Mouse (Mus musculus): Measurements from ENCODE around the gene Zfp628. TPM values are rescaled to one million over a fixed set of nuclear protein-coding genes. Genes with fewer than 3 reads are reported as not detected.

The Zfp628 gene
- polyA plus RNA-seq, 1 experiment from 2014 or later = 4.3 TPM

DNA sequence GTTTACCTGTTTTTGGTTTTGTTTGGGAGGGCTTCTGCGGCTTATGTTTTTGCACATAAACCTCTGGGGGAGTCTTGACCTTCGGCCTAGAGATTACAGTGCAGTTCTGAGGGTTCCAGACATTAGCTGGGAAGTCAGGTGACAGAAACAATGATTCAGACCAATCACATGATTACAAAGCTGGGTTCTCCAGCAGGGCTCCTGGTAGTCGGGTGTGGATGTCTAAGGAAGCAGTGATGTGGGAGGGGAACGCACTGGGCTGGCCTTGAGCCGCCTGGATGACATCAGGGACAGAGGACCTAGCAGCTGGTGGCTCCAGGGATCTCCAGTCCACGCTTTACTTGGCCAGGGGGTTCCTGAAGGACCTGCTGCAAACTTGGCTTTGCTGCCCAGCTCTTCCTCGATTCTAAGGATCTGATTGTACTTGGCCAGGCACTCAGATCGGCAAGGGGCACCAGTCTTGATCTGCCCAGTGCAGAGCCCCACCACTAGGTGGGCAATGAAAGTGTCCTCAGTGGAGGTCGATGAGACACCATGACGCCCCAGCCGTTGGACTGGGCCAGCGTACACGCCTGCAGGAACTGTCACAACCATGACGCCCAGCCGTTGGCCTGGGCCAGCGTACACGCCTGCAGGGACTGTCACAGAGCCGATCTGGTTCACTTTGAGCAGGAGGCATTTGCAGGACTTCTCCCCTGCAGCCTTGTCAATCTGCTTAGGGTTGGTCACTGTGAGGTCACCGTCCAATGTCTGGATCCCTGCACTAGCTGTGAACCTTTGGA, 35.7 kb downstream of the Zfp628 start:
- no peak for ATAC-seq
- WGBS = 88% methylated on average over 19 of the region's 19 CpGs
- H3K4me2 ChIP-seq = no peak overlapping the region
- no peaks in the 10 kb centered on the region for H3K9me3 ChIP-seq (replicated peaks)
- H3K9ac ChIP-seq = no peak overlapping the region
- H3K36me3 ChIP-seq (ENCODE audit: poor library complexity, severe bottlenecking) = no peaks in the 10 kb centered on the region
- H3K4me1 ChIP-seq = 0 out of 2 replicates have a peak, but pooled peaks cover 2% of the 10 kb centered on the region
- H3K27ac ChIP-seq = no peak overlapping the region
- no peaks in the 10 kb centered on the region for H3K27me3 ChIP-seq
- H3K4me3 ChIP-seq = no peak overlapping the region

DNA sequence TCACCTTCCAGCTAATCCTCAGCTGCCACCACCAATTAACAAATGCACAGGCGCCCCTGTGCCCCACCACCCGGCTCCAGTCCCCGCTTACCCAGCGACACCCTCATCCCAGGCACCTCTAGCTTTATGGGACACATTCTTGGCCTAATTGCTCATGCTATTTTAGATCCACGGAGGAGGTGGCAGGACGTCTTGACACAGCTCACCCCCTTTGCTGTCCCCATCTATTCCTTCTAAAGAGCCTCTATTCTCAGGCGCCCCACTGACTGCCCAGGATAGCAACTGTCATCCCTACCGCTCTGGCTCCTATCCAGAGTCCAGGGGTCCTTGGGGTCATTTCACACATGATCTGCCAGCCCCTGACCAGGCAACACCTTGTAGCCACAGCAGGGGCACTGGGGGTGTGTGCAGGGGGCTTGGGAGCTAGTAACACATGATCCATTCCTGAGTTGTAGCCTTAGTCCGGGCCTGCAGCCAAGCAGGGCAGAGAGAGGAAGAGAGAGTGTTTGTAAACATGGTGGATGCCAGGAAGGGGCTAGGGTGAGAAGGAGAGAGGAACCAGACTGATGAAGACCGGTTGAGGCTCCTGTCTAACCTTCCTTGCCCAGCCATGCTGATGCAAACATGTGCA, 38.9 kb downstream of the Zfp628 start:
- Histone ChIP-seq H3K9ac (no peak overlapping the region; the same call in 1 of the 2 replicates), H3K27me3 (no peaks in the 10 kb centered on the region), H3K4me2 (no peak overlapping the region), H3K4me1 (0 out of 2 replicates have a peak, but pooled peaks cover 2% of the 10 kb centered on the region), H3K36me3 (ENCODE audit: poor library complexity, severe bottlenecking) (no peaks in the 10 kb centered on the region), H3K4me3 (no peak overlapping the region), H3K27ac (no peak overlapping the region), H3K9me3 (replicated peaks) (no peaks in the 10 kb centered on the region)
- 28% methylated on average over 10 of the region's 10 CpGs for WGBS
- ATAC-seq = no peak

DNA sequence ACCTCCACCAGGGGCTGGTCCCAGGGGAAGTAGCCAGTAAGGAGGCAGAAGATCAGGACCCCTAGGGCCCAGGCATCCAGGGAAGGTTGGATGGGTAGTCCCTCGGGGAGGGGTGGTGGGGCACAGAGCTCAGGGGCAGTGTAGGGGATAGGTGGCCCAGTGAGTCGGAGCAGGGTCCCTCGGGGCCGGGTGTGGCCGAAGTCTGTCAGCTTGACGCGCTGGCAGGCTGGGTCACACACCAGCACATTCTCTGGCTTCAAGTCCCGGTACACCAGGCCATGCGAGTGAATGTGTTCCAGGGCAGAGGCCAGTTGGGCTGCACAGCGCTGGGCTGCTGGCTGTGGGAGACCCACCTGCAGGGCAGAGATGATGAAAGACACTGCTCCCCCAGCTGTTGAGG, 42.3 kb downstream of the Zfp628 start:
- Histone ChIP-seq H3K9ac (no peak overlapping the region), H3K36me3 (ENCODE audit: poor library complexity, severe bottlenecking) (no peaks in the 10 kb centered on the region), H3K4me3 (no peak overlapping the region), H3K4me1 (0 out of 2 replicates have a peak, but pooled peaks cover 2% of the 10 kb centered on the region), H3K4me2 (no peak overlapping the region), H3K9me3 (replicated peaks) (no peaks in the 10 kb centered on the region), H3K27me3 (no peaks in the 10 kb centered on the region), H3K27ac (no peak overlapping the region)
- 81% methylated on average over 10 of the region's 10 CpGs for WGBS
- ATAC-seq = no peak

DNA sequence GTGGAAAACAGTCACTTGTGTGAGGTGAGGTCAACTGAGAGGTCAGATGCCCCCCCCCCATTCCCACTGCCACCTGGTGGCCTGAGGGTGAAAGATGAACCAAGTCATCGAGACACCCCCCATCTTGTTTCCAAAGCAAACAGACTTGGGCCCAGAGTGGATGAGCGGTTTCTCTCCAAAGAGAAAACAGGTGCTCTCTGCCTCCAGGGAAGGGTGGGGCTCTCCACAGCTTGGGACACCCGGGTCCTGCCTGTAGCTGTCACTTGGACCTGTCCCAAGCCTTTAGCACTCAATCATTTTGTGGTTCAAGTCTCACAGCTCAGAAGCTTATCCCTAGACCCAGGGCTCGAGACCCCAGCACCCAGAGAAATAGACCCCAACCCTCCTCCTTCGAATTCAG, 48.5 kb downstream of the Zfp628 start:
- Histone ChIP-seq H3K27ac (no peak overlapping the region), H3K9me3 (replicated peaks) (no peaks in the 10 kb centered on the region), H3K36me3 (ENCODE audit: poor library complexity, severe bottlenecking) (no peaks in the 10 kb centered on the region), H3K9ac (no peak overlapping the region), H3K27me3 (no peaks in the 10 kb centered on the region), H3K4me3 (no peak overlapping the region), H3K4me1 (no peaks in the 10 kb centered on the region), H3K4me2 (no peak overlapping the region)
- 79% methylated on average over 5 of the region's 5 CpGs for WGBS
- ATAC-seq = no peak

DNA sequence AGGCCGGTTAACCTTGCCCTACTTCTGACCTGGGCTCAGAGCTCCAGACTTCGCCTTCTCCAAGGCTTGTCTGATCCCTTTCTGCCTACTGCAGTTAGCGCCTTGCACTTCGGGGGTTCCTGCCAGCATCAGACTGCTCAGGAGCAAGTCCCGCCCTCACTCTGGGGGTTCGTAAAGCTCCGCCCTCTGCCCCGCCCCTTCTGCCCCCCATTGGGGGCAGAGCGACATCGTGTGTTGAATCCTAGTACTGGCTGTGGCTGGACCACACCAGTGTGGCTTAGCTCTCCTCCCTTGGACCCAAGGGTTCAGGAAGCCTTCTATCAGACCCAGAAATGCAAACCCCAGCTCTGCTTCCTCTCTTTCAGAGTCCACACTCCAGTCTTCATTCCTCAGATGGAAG, 49.3 kb downstream of the Zfp628 start, which contains the start of gene Sbk2:
Gene Sbk2 (minus strand): TSS at position 135 of the 400 bp plus-strand sequence.
- no peak within 1 kb of the TSS for H3K4me3 ChIP-seq
- H3K4me1 ChIP-seq = no peaks in the 10 kb centered on the region
- no peak within 1 kb of the TSS for H3K9ac ChIP-seq
- H3K4me2 ChIP-seq = no peak within 1 kb of the TSS
- H3K9me3 ChIP-seq (replicated peaks) = no peaks in the 10 kb centered on the region
- H3K27me3 ChIP-seq = no peaks in the 10 kb centered on the region
- 10% methylated on average over 10 of the region's 10 CpGs for WGBS
- no peak within 1 kb of the TSS for H3K27ac ChIP-seq
- ATAC-seq = peak; percentile 55
- no peaks in the 10 kb centered on the region for H3K36me3 ChIP-seq (ENCODE audit: poor library complexity, severe bottlenecking)

DNA sequence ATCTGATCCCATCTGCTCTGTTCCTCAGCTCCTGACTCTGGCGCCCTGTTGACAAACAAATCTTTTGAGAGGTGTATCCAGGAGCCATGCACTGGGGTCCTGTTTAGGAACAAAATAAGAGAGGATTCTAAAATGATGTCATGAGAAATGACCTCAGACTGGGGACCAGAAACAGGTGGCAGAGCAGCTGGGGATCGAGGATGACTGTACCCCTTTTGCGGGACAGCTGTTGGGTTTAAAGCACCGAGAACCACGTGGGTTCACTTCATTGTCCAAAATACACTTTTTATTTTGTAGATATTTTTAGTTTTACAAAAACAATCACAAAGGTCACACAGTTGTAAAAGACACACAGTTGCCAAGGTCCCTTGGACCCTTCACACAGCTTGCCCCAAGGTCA, 50.0 kb downstream of the Zfp628 start:
- no peak overlapping the region for H3K4me3 ChIP-seq
- H3K9me3 ChIP-seq (replicated peaks) = no peaks in the 10 kb centered on the region
- WGBS = 86% methylated on average over 5 of the region's 5 CpGs
- H3K36me3 ChIP-seq (ENCODE audit: poor library complexity, severe bottlenecking) = no peaks in the 10 kb centered on the region
- no peaks in the 10 kb centered on the region for H3K4me1 ChIP-seq
- no peak overlapping the region for H3K9ac ChIP-seq
- H3K4me2 ChIP-seq = no peak overlapping the region
- no peak for ATAC-seq
- H3K27me3 ChIP-seq = no peaks in the 10 kb centered on the region
- H3K27ac ChIP-seq = no peak overlapping the region

DNA sequence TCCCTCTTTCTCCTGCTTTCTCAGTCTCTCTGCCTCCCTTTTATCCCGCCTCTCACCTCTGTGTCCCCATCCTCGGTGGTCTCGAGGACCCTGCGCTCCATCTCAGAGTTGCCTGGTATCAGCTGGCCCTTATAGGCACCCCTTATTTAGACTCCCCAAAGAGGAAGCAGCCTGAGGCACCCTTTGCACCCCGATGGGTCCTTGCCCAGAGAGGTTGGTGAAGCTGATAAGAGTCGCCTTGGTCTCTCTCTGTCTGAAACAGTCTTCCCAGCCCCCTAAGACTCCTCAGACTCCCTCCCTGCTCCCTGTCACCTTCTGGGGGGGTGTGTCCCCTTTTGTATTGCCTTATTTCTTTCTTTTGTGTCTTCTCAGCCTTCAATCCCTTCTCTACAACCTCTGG, 56.1 kb downstream of the Zfp628 start, which contains the start of gene Sbk3:
Gene Sbk3 (minus strand): TSS at position 101 of the 400 bp plus-strand sequence.
- no peak within 1 kb of the TSS for H3K4me2 ChIP-seq
- no peaks in the 10 kb centered on the region for H3K36me3 ChIP-seq (ENCODE audit: poor library complexity, severe bottlenecking)
- H3K27ac ChIP-seq = no peak within 1 kb of the TSS
- WGBS = 27% methylated on average over 6 of the region's 6 CpGs
- H3K9me3 ChIP-seq (replicated peaks) = no peaks in the 10 kb centered on the region
- no peak for ATAC-seq
- no peaks in the 10 kb centered on the region for H3K4me1 ChIP-seq
- no peak within 1 kb of the TSS for H3K4me3 ChIP-seq
- H3K9ac ChIP-seq = no peak within 1 kb of the TSS
- H3K27me3 ChIP-seq = no peaks in the 10 kb centered on the region

Other genes with a start within 250 kb of the Zfp628 start
- 117 and 125 TPM in 2 replicates for gene Hspbp1, start 230.1 kb upstream of the Zfp628 start, polyA plus RNA-seq (2015; fragmentation: Nextera tagmentation; extraction: Ambion mirVana)
- 6.1 and 6.5 TPM in 2 replicates for gene Brsk1, start 224.6 kb upstream of the Zfp628 start, polyA plus RNA-seq (2015; fragmentation: Nextera tagmentation; extraction: Ambion mirVana)
- gene Tmem150b, start 190.0 kb upstream of the Zfp628 start, polyA plus RNA-seq (2015; fragmentation: Nextera tagmentation; extraction: Ambion mirVana) = 0.27 and 0.29 TPM in 2 replicates
- gene Kmt5c, start 175.1 kb upstream of the Zfp628 start, polyA plus RNA-seq (2015; fragmentation: Nextera tagmentation; extraction: Ambion mirVana) = 75.3 and 84.3 TPM in 2 replicates
- gene Cox6b2, start 162.1 kb upstream of the Zfp628 start, polyA plus RNA-seq (2015; fragmentation: Nextera tagmentation; extraction: Ambion mirVana) = 17.8 and 22.1 TPM in 2 replicates
- gene Fam71e2, start 143.9 kb upstream of the Zfp628 start, polyA plus RNA-seq (2015; fragmentation: Nextera tagmentation; extraction: Ambion mirVana) = not detected in 2 replicates
- gene Il11, start 132.4 kb upstream of the Zfp628 start, polyA plus RNA-seq (2015; fragmentation: Nextera tagmentation; extraction: Ambion mirVana) = 0.17 and 0.40 TPM in 2 replicates
- not detected in 2 replicates for gene Tmem190, start 132.3 kb upstream of the Zfp628 start, polyA plus RNA-seq (2015; fragmentation: Nextera tagmentation; extraction: Ambion mirVana)
- 2.6 and 2.7 TPM in 2 replicates for gene Tmem238, start 125.6 kb upstream of the Zfp628 start, polyA plus RNA-seq (2015; fragmentation: Nextera tagmentation; extraction: Ambion mirVana)
- gene Rpl28, start 122.3 kb upstream of the Zfp628 start, polyA plus RNA-seq (2015; fragmentation: Nextera tagmentation; extraction: Ambion mirVana) = 244 and 284 TPM in 2 replicates
- gene Ube2s, start 102.6 kb upstream of the Zfp628 start, polyA plus RNA-seq (2015; fragmentation: Nextera tagmentation; extraction: Ambion mirVana) = 398 and 454 TPM in 2 replicates
- gene Shisa7, start 70.5 kb upstream of the Zfp628 start, polyA plus RNA-seq (2015; fragmentation: Nextera tagmentation; extraction: Ambion mirVana) = 5.6 and 7.1 TPM in 2 replicates
- 2.7 and 3.4 TPM in 2 replicates for gene Isoc2b, start 45.0 kb upstream of the Zfp628 start, polyA plus RNA-seq (2015; fragmentation: Nextera tagmentation; extraction: Ambion mirVana)
- gene Isoc2a, start 38.1 kb upstream of the Zfp628 start, polyA plus RNA-seq (2015; fragmentation: Nextera tagmentation; extraction: Ambion mirVana) = 0.63 and 0.77 TPM in 2 replicates
- gene Gm36210, start 8.7 kb upstream of the Zfp628 start, polyA plus RNA-seq (2015; fragmentation: Nextera tagmentation; extraction: Ambion mirVana) = 0.26 and 0.45 TPM in 2 replicates
- gene Nat14, start 6.8 kb downstream of the Zfp628 start, polyA plus RNA-seq (2015; fragmentation: Nextera tagmentation; extraction: Ambion mirVana) = 21.2 and 24.9 TPM in 2 replicates
- gene Ssc5d, start 10.6 kb downstream of the Zfp628 start, polyA plus RNA-seq (2015; fragmentation: Nextera tagmentation; extraction: Ambion mirVana) = 0.23 and 0.30 TPM in 2 replicates
- gene Sbk2, start 49.2 kb downstream of the Zfp628 start, polyA plus RNA-seq (2015; fragmentation: Nextera tagmentation; extraction: Ambion mirVana) = not detected in 2 replicates
- gene Sbk3, start 56.0 kb downstream of the Zfp628 start, polyA plus RNA-seq (2015; fragmentation: Nextera tagmentation; extraction: Ambion mirVana) = 0.09 and 0.19 TPM in 2 replicates
- gene Zfp579, start 80.9 kb downstream of the Zfp628 start, polyA plus RNA-seq (2015; fragmentation: Nextera tagmentation; extraction: Ambion mirVana) = 51.2 and 56.5 TPM in 2 replicates
- 9.1 and 10.4 TPM in 2 replicates for gene Zfp524, start 99.2 kb downstream of the Zfp628 start, polyA plus RNA-seq (2015; fragmentation: Nextera tagmentation; extraction: Ambion mirVana)
- 46.6 and 51.2 TPM in 2 replicates for gene Fiz1, start 99.5 kb downstream of the Zfp628 start, polyA plus RNA-seq (2015; fragmentation: Nextera tagmentation; extraction: Ambion mirVana)
- 1.5 and 2.1 TPM in 2 replicates for gene Gm44973, start 100.3 kb downstream of the Zfp628 start, polyA plus RNA-seq (2015; fragmentation: Nextera tagmentation; extraction: Ambion mirVana)
- 5.1 and 5.4 TPM in 2 replicates for gene Zfp865, start 105.2 kb downstream of the Zfp628 start, polyA plus RNA-seq (2015; fragmentation: Nextera tagmentation; extraction: Ambion mirVana)
- 17.0 and 19.7 TPM in 2 replicates for gene Ccdc106, start 105.3 kb downstream of the Zfp628 start, polyA plus RNA-seq (2015; fragmentation: Nextera tagmentation; extraction: Ambion mirVana)
- not detected in 2 replicates for gene 4632433K11Rik, start 118.9 kb downstream of the Zfp628 start, polyA plus RNA-seq (2015; fragmentation: Nextera tagmentation; extraction: Ambion mirVana)
- gene Zfp784, start 123.2 kb downstream of the Zfp628 start, polyA plus RNA-seq (2015; fragmentation: Nextera tagmentation; extraction: Ambion mirVana) = 5.6 and 8.4 TPM in 2 replicates
- gene Zfp580, start 136.3 kb downstream of the Zfp628 start, polyA plus RNA-seq (2015; fragmentation: Nextera tagmentation; extraction: Ambion mirVana) = 45.3 and 45.6 TPM in 2 replicates
- gene U2af2, start 146.9 kb downstream of the Zfp628 start, polyA plus RNA-seq (2015; fragmentation: Nextera tagmentation; extraction: Ambion mirVana) = 149 and 152 TPM in 2 replicates
- 60.5 and 68.9 TPM in 2 replicates for gene Epn1, start 165.0 kb downstream of the Zfp628 start, polyA plus RNA-seq (2015; fragmentation: Nextera tagmentation; extraction: Ambion mirVana)
- not detected in 2 replicates for gene Rfpl4, start 201.7 kb downstream of the Zfp628 start, polyA plus RNA-seq (2015; fragmentation: Nextera tagmentation; extraction: Ambion mirVana)
- gene Rasl2-9, start 210.7 kb downstream of the Zfp628 start, polyA plus RNA-seq (2015; fragmentation: Nextera tagmentation; extraction: Ambion mirVana) = 0.29 and 0.30 TPM in 2 replicates
- not detected in 2 replicates for gene Vmn1r55, start 234.5 kb downstream of the Zfp628 start, polyA plus RNA-seq (2015; fragmentation: Nextera tagmentation; extraction: Ambion mirVana)

All from forebrain, embryonic 13.5 days (tissue).